Mouse (Mus musculus) intestine, embryonic 16.5 days (tissue): ENCODE data around the gene Chchd10. TPM values are rescaled to one million over a fixed set of nuclear protein-coding genes. Genes with fewer than 3 reads are reported as not detected.
"Not testable (repeated sequence)": the region's sequence is repeated elsewhere in the genome, so short reads cannot be mapped to it uniquely, and the experiment has no call there.

ENCODE experiments used
- ATAC-seq: fragments of 200-750 bp; cut with Nextera tagmentation; 2 replicates; pipeline ENCODE4 v1.8.0; 2017; ENCODE audit warnings: moderate TSS enrichment, moderate library complexity
- H3K27ac ChIP-seq: fragments of 300-500 bp; sonication (generic); 2 replicates; pipeline ENCODE4 v1.5.1; 2014; ENCODE audit warnings: mild to moderate bottlenecking, low read length
- H3K27me3 ChIP-seq: fragments of 300-500 bp; sonication (generic); replicated peaks from 2 replicates; pipeline ENCODE4 v1.6.1; 2014; ENCODE audit warnings: low read length, control low read depth, mixed read lengths; ENCODE audit not compliant: control insufficient read depth, insufficient read depth
- H3K36me3 ChIP-seq: fragments of 300-500 bp; sonication (generic); 2 replicates; pipeline ENCODE4 v1.6.1; 2014; ENCODE audit warnings: low read length, control low read depth; ENCODE audit not compliant: control insufficient read depth, insufficient read depth
- H3K4me1 ChIP-seq: fragments of 300-500 bp; sonication (generic); 2 replicates; pipeline ENCODE4 v1.6.1; 2014; ENCODE audit warnings: low read length, control low read depth, mixed read lengths; ENCODE audit not compliant: control insufficient read depth, insufficient read depth
- H3K4me2 ChIP-seq: fragments of 300-500 bp; sonication (generic); 2 replicates; pipeline ENCODE4 v1.6.1; 2014; ENCODE audit warnings: low read depth, low read length, control low read depth
- H3K4me3 ChIP-seq: fragments of 300-500 bp; sonication (generic); 2 replicates; pipeline ENCODE4 v1.5.1; 2014; ENCODE audit warnings: mild to moderate bottlenecking, low read length
- H3K9ac ChIP-seq: fragments of 300-500 bp; sonication (generic); 2 replicates; pipeline ENCODE4 v1.6.1; 2014; ENCODE audit warnings: low read depth, low read length
- H3K9me3 ChIP-seq: fragments of 300-500 bp; sonication (generic); 2 replicates; pipeline ENCODE4 v1.6.1; 2016; ENCODE audit warnings: low read length, control low read depth; ENCODE audit not compliant: control insufficient read depth
- WGBS: fragments of 180-500 bp; shearing (Covaris S2); extraction: QIAGEN DNeasy Blood & Tissue Kit; methylation state at CpG from one replicate; pipeline ENCODE4 v1.1.7; 2014; 5-methylcytosine and 5-hydroxymethylcytosine counted together
- polyA plus RNA-seq: library from polyadenylated mRNA; unstranded; fragments of >200 nt; fragmentation: Nextera tagmentation; extraction: Ambion mirVana; gene quantifications from 2 replicates; pipeline ENCODE4 v1.2.1, GENCODE M21; 2015

The Chchd10 gene
- polyA plus RNA-seq = 252 and 271 TPM in 2 replicates

- Histone ChIP-seq H3K4me1 (peaks cover 36% of the 10 kb centered on the region), H3K9me3 (no peaks in the 10 kb centered on the region), H3K4me2 (peak within 1 kb of the TSS; percentile 98), H3K9ac (peak within 1 kb of the TSS; percentile 87), H3K27ac (no peak within 1 kb of the TSS; the same call in 1 of the 2 replicates), H3K27me3 (peaks cover 3% of the 10 kb centered on the region; the same call in 1 of the 2 replicates), H3K36me3 (no peaks in the 10 kb centered on the region), H3K4me3 (peak within 1 kb of the TSS; percentile 67)
- no peak for ATAC-seq
- WGBS = 39% methylated on average over 6 of the region's 6 CpGs
These were observed at the start of gene Chchd10 for GRCm38 (mm10) chr10:75932891-75933290. Gene Chchd10, plus strand, starts transcription at chr10:75933130.

- under 1% methylated on average over 10 of the region's 10 CpGs for WGBS
- Histone ChIP-seq H3K27ac (0 out of 2 replicates have a peak overlapping the region, but pooled peaks have one; percentile 14), H3K4me3 (peak overlapping the region; percentile 18; the same call in 1 of the 2 replicates)
These were observed 49.7 kb upstream of the Chchd10 start for GRCm38 (mm10) chr10:75883232-75883552.

DNA sequence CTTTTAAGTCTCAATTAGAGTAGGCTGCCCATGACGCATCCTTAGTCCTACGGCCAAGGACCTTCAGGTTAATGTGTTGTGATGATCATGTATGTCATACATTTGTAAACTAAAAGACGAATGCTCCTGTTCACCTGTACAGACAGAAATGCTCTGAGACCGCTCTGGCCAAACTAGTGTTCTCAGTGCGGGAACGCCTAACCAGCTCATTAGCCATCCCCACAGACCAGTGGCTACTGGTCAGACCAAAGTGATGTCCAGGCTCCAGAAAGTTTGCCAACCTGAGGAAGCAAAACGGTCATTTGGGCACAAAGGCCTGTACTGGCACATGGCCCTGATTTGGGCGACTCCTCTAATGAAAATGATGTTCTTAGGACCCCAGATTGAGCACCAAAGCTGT lies 48.2 kb upstream of the Chchd10 start:
- H3K9ac ChIP-seq = no peak overlapping the region

More at GRCm38 (mm10) chr10:75883232-75883552, 49.7 kb upstream of the Chchd10 start:
- Histone ChIP-seq H3K27me3 (no peaks in the 10 kb centered on the region), H3K4me1 (peaks cover 7% of the 10 kb centered on the region), H3K9ac (0 out of 2 replicates have a peak overlapping the region, but pooled peaks have one; percentile 37), H3K9me3 (no peaks in the 10 kb centered on the region), H3K4me2 (peak overlapping the region; percentile 40; the same call in 1 of the 2 replicates), H3K36me3 (no peaks in the 10 kb centered on the region)
- ATAC-seq = peak; percentile 67

DNA sequence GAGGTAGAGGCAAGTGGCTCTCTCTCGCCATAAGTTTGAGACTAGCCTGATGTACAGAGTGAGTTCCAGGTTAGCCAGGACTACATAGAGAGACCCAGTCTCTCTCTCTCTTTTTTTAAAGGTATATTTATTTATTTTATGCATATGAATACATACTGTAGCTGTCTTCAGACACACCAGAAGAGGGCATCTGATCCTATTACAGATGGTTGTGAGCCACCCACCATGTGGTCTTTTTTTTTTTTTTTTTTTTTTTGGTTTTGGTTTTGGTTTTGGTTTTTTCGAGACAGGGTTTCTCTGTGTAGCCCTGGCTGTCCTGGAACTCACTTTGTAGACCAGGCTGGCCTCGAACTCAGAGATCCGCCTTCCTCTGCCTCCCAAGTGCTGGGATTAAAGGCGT lies 45.4 kb upstream of the Chchd10 start:
- H3K9ac ChIP-seq, H3K9me3 ChIP-seq, H3K4me3 ChIP-seq, H3K36me3 ChIP-seq, H3K27me3 ChIP-seq, H3K27ac ChIP-seq, H3K4me2 ChIP-seq, ATAC-seq: not testable (repeated sequence)
- WGBS = 89% methylated on average over 5 of the region's 5 CpGs
- peaks cover 12% of the 10 kb centered on the region for H3K4me1 ChIP-seq

More for the DNA sequence above, 48.2 kb upstream of the Chchd10 start:
- Histone ChIP-seq H3K36me3 (no peaks in the 10 kb centered on the region), H3K9me3 (no peaks in the 10 kb centered on the region), H3K4me1 (peaks cover 13% of the 10 kb centered on the region), H3K27ac (no peak overlapping the region), H3K4me2 (no peak overlapping the region), H3K4me3 (no peak overlapping the region), H3K27me3 (no peaks in the 10 kb centered on the region)
- WGBS = 88% methylated on average over 8 of the region's 8 CpGs
- ATAC-seq = no peak

DNA sequence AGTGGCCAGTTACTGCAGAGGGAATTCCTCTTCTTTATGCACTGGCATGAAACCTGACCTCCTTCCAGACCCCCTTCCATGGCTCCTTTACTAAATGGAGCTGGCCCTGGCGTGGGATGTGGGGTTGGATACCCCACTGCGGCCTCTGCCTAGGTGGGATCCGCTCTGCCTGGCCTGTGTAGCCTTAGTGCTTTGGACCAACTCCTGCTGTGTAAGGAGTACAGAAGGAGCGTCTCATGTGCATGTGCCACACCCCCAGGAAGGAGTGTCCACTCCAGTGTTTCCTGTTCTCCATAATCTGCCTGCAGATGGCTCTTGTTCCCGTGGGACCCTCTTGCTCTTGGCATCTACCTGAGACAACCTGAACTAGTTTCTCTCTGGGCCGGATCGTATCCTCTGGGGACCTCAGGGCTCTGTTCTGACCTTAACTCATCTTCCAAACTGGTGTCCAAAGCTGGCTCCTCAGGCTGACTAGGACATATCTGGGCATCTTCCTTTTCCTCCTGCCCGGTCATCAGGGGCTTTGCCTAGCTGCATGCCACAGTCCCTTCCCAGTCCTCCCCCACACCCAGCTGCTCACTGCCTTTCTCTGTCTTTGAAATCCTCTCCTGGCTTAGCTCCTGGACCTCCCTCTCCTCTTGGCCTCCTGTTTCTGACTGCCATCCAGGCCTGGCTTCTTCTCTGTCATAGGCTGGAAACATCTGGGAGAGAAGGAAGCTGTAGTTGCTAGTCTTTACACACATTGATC lies 43.4 kb upstream of the Chchd10 start:
- ATAC-seq = no peak
- peaks cover 11% of the 10 kb centered on the region for H3K4me1 ChIP-seq
- H3K9me3 ChIP-seq = no peaks in the 10 kb centered on the region
- no peak overlapping the region for H3K4me3 ChIP-seq
- no peak overlapping the region for H3K27ac ChIP-seq
- H3K4me2 ChIP-seq = no peak overlapping the region
- H3K9ac ChIP-seq = no peak overlapping the region
- no peaks in the 10 kb centered on the region for H3K36me3 ChIP-seq
- no peaks in the 10 kb centered on the region for H3K27me3 ChIP-seq
- 47% methylated on average over 8 of the region's 8 CpGs for WGBS

- Histone ChIP-seq H3K4me3 (peak within 1 kb of the TSS; percentile 52), H3K9ac (peak within 1 kb of the TSS; percentile 63), H3K27ac (no peak within 1 kb of the TSS), H3K4me2 (peak within 1 kb of the TSS; percentile 95), H3K4me1 (peaks cover 11% of the 10 kb centered on the region), H3K27me3 (no peaks in the 10 kb centered on the region), H3K9me3 (no peaks in the 10 kb centered on the region), H3K36me3 (peaks cover 10% of the 10 kb centered on the region; the same call in 1 of the 2 replicates)
- WGBS = 1% methylated on average over 51 of the region's 51 CpGs
- ATAC-seq = peak; percentile 100
These were observed 39.7 kb upstream of the Chchd10 start, which contains the start of gene Derl3 for GRCm38 (mm10) chr10:75893089-75893750. Gene Derl3, plus strand, starts transcription at chr10:75893413.

DNA sequence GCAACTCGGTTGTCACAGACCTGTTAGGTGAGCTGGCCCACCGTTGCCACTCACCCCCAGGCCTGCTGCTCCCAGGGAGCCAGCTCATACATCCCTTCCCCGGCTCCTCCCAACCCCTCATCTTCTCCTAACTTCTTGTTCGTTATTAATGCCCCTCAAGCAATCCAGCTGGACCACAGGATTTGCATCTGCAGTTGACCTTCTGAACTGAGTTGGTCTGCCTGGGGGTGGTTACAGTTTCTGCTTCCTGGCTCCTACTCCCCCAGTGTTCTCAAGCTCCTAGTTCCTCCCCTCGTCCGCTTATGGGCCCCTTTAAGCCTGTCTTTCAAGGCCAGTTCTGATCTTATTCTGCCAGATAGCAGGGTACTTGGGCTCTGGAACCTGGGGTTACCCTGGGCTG lies 38.3 kb upstream of the Chchd10 start:
- no peak overlapping the region for H3K9ac ChIP-seq
- no peaks in the 10 kb centered on the region for H3K27me3 ChIP-seq
- H3K27ac ChIP-seq = no peak overlapping the region
- H3K4me1 ChIP-seq = peaks cover 6% of the 10 kb centered on the region
- H3K4me2 ChIP-seq = no peak overlapping the region
- H3K36me3 ChIP-seq = peaks cover 10% of the 10 kb centered on the region; the same call in 1 of the 2 replicates
- WGBS = 77% methylated on average over 6 of the region's 6 CpGs
- H3K9me3 ChIP-seq = no peaks in the 10 kb centered on the region
- no peak for ATAC-seq
- H3K4me3 ChIP-seq = no peak overlapping the region

- ATAC-seq = no peak
- H3K36me3 ChIP-seq = peaks cover 13% of the 10 kb centered on the region
- WGBS = 93% methylated on average over 5 of the region's 5 CpGs
These were observed 37.2 kb upstream of the Chchd10 start for GRCm38 (mm10) chr10:75895730-75896129.

GRCm38 (mm10) chr10:75896208-75896607 lies 36.7 kb upstream of the Chchd10 start:
- H3K4me3 ChIP-seq = no peak overlapping the region
- no peak for ATAC-seq
- no peak overlapping the region for H3K27ac ChIP-seq
- H3K27me3 ChIP-seq = no peaks in the 10 kb centered on the region
- no peak overlapping the region for H3K9ac ChIP-seq
- 90% methylated on average over 1 of the region's 1 CpGs for WGBS
- H3K4me2 ChIP-seq = no peak overlapping the region
- H3K9me3 ChIP-seq = no peaks in the 10 kb centered on the region
- peaks cover 5% of the 10 kb centered on the region for H3K4me1 ChIP-seq
- peaks cover 14% of the 10 kb centered on the region for H3K36me3 ChIP-seq

More at GRCm38 (mm10) chr10:75895730-75896129, 37.2 kb upstream of the Chchd10 start:
- Histone ChIP-seq H3K4me3 (no peak overlapping the region), H3K4me2 (no peak overlapping the region), H3K27me3 (no peaks in the 10 kb centered on the region), H3K4me1 (peaks cover 5% of the 10 kb centered on the region), H3K9ac (no peak overlapping the region), H3K27ac (no peak overlapping the region), H3K9me3 (no peaks in the 10 kb centered on the region)
